Mouse (Mus musculus) embryonic fibroblast, embryonic 13.5 days (primary cell): Measurements from ENCODE around the gene Prkcd.

ENCODE experiments used
- CTCF ChIP-seq: IDR thresholded peaks from 2 replicates; pipeline ENCODE4 v1.5.1; 2011; ENCODE audit warnings: mild to moderate bottlenecking, control low read depth, low read length, moderate library complexity, borderline replicate concordance; ENCODE audit not compliant: insufficient read depth
- POLR2A ChIP-seq: IDR thresholded peaks from 2 replicates; pipeline ENCODE4 v1.6.1; 2011; ENCODE audit warnings: low read depth, mild to moderate bottlenecking, control low read depth, low read length, moderate library complexity

DNA sequence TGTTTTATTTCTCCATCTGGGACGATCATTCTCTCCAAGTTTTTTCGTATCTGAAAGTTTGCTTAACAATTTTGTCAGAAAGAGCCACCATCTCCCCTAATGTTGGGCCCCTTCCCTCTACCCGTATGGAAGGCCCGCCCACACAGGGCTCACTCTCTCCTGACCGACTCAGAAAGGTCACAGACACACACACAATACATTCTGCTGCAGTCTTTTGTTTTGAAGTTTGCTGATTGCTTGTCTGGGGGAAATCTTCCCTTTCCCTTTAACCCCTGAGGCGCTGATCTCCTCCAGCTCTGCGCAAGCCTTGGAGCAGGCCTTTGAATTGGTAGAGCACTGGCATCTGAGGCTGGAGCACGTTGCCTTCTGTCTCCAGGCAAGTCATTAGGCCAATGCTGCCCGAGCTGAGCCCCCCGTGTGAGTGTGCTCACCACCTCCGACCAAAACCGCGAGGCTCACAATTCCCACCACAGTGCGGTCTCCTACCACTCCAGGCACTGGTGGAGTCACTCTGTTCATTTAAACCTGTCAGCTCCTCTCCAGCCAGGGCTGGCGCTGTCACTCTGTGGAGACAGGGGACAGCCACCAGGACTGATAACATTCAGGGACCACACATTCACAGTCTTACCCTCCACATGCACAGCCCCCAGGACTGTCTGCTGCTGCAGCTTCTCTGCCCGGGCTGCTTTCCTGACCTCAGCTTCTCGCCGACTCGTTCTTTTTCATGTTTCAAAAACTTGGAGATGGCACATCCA, 41.3 kb downstream of the Prkcd start:
- no peak for TF ChIP-seq POLR2A
- no peak for TF ChIP-seq CTCF
